Mouse (Mus musculus) embryonic facial prominence, embryonic 11.5 days (tissue): Measurements from ENCODE around the gene Rpl32. TPM values are rescaled to one million over a fixed set of nuclear protein-coding genes. Genes with fewer than 3 reads are reported as not detected.

Experiments used
- ATAC-seq: fragments of 200-750 bp; cut with Nextera tagmentation; replicated peaks from 2 replicates; pipeline ENCODE4 v1.8.0; 2017; ENCODE audit warnings: low read depth; ENCODE audit not compliant: insufficient number of reproducible peaks, low FRiP score, low TSS enrichment
- DNase-seq: peaks from one replicate; pipeline ENCODE4 v3.0.0-alpha.2; 2015; ENCODE audit warnings: low spot score
- H3K27ac ChIP-seq: fragments of 300-500 bp; sonication (generic); replicated peaks from 2 replicates; pipeline ENCODE4 v1.5.1; 2014; ENCODE audit warnings: mild to moderate bottlenecking, low read depth, low read length, control low read depth
- H3K27me3 ChIP-seq: fragments of 300-500 bp; sonication (generic); 2 replicates; pipeline ENCODE4 v1.6.1; 2014; ENCODE audit warnings: mild to moderate bottlenecking, low read length, moderate library complexity, mixed read lengths; ENCODE audit not compliant: control insufficient read depth, insufficient read depth
- H3K36me3 ChIP-seq: fragments of 300-500 bp; sonication (generic); replicated peaks from 2 replicates; pipeline ENCODE4 v1.6.1; 2014; ENCODE audit warnings: low read depth, mild to moderate bottlenecking, low read length, moderate library complexity, mixed read lengths; ENCODE audit not compliant: control insufficient read depth, insufficient read depth
- H3K4me1 ChIP-seq: fragments of 300-500 bp; sonication (generic); 2 replicates; pipeline ENCODE4 v1.6.1; 2014; ENCODE audit warnings: low read length, mixed read lengths; ENCODE audit not compliant: control insufficient read depth, insufficient read depth
- H3K4me2 ChIP-seq: fragments of 300-500 bp; sonication (generic); 2 replicates; pipeline ENCODE4 v1.6.1; 2014; ENCODE audit warnings: low read depth, mild to moderate bottlenecking, control low read depth, low read length, moderate library complexity
- H3K4me3 ChIP-seq: fragments of 300-500 bp; sonication (generic); 2 replicates; pipeline ENCODE4 v1.5.1; 2014; ENCODE audit warnings: low read depth, low read length, control low read depth
- H3K9ac ChIP-seq: fragments of 300-500 bp; sonication (generic); replicated peaks from 2 replicates; pipeline ENCODE4 v1.6.1; 2014; ENCODE audit warnings: mild to moderate bottlenecking, control low read depth, low read length
- H3K9me3 ChIP-seq: fragments of 300-500 bp; sonication (generic); replicated peaks from 2 replicates; pipeline ENCODE4 v1.6.1; 2016; ENCODE audit warnings: mild to moderate bottlenecking, low read length, inconsistent platforms, mixed read lengths; ENCODE audit not compliant: control insufficient read depth
- WGBS: fragments of 180-500 bp; shearing (Covaris S2); extraction: QIAGEN DNeasy Blood & Tissue Kit; methylation state at CpG from one replicate; pipeline ENCODE4 v1.1.7; 2014; 5-methylcytosine and 5-hydroxymethylcytosine counted together
- polyA plus RNA-seq: library from polyadenylated mRNA; unstranded; fragments of >200 nt; fragmentation: Nextera tagmentation; extraction: Ambion mirVana; gene quantifications from 2 replicates; pipeline ENCODE4 v1.2.1, GENCODE M21; 2014

The Rpl32 gene
- polyA plus RNA-seq, 1 experiment from 2014 or later, result 2,207 TPM

DNA sequence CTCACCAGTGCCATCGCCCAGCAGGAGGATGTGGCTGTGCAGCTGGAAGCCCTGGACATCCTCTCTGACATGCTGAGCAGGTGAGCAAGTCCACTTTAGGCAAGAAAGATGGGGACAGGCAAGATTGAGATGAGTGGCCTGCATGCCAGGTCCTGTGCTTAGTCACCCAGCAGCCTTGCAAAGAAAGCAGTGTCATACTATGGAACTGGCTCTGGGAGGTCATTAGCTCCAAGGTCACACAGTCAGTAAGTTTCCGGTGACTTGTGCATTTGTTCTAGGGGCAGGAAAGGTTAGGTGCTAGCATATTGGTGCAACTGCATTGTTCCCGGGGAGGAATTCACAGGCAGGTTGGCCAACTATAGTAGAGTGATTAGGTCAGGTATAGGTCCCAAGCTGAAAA, 25.8 kb downstream of the Rpl32 start:
- Histone ChIP-seq H3K27me3 (no peaks in the 10 kb centered on the region), H3K27ac (no peak overlapping the region), H3K36me3 (peaks cover 20% of the 10 kb centered on the region), H3K9me3 (no peaks in the 10 kb centered on the region), H3K9ac (no peak overlapping the region), H3K4me3 (no peak overlapping the region), H3K4me1 (no peaks in the 10 kb centered on the region), H3K4me2 (no peak overlapping the region)
- DNase-seq, result no peak
- 96% methylated on average over 3 of the region's 3 CpGs for WGBS
- no peak for ATAC-seq

DNA sequence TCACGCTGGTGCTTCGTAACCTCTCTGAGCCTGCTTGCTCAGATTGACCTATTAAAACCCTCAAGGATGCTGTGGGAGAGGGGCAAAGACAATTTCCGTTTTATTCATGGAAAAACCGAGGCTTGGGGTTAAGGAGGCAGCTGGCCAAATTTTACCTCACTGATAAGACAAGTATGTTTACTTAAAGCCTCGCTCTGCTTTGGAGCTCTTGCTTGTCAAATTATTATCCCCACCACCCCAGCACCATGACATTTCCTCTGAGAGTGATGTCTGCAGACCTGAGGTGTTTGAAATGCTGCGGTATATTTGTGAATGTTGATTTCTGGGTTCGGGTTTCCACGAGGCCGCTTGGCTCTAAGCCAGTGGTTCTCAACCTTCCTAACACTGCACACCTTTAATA, 32.2 kb downstream of the Rpl32 start:
- Histone ChIP-seq H3K4me2 (peak overlapping the region; percentile 90), H3K9me3 (no peaks in the 10 kb centered on the region), H3K4me1 (peaks cover 9% of the 10 kb centered on the region), H3K36me3 (no peaks in the 10 kb centered on the region; the same call in 1 of the 2 replicates), H3K4me3 (peak overlapping the region; percentile 85), H3K9ac (peak overlapping the region; percentile 94), H3K27me3 (no peaks in the 10 kb centered on the region), H3K27ac (no peak overlapping the region)
- DNase-seq, result no peak
- no peak for ATAC-seq
- WGBS, result 67% methylated on average over 9 of the region's 9 CpGs

DNA sequence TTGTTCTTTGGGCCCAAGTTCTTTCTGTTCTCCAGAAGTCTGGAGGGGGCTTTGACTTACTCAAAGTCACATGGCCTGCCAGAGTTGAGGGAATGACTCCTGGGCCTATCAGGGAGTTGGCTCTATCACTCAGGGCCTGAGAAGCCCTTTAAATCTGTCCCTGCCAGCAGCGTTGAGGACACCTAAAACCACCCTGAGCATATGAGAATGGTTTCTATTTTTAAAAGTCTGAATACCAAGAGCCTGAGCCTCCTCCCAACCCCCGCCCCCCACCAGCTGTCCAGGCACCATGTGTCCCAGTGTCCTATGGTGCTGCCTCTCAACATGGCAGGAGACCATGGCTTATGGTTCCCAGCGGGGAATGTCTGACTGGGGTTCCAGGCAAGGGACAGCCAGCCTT, 32.7 kb downstream of the Rpl32 start:
- Histone ChIP-seq H3K4me1 (peaks cover 9% of the 10 kb centered on the region), H3K9me3 (no peaks in the 10 kb centered on the region), H3K9ac (peak overlapping the region; percentile 94), H3K36me3 (no peaks in the 10 kb centered on the region), H3K27ac (no peak overlapping the region), H3K4me3 (peak overlapping the region; percentile 85), H3K27me3 (no peaks in the 10 kb centered on the region), H3K4me2 (peak overlapping the region; percentile 90)
- WGBS, result 59% methylated on average over 3 of the region's 3 CpGs
- DNase-seq (no peak), ATAC-seq (no peak)

DNA sequence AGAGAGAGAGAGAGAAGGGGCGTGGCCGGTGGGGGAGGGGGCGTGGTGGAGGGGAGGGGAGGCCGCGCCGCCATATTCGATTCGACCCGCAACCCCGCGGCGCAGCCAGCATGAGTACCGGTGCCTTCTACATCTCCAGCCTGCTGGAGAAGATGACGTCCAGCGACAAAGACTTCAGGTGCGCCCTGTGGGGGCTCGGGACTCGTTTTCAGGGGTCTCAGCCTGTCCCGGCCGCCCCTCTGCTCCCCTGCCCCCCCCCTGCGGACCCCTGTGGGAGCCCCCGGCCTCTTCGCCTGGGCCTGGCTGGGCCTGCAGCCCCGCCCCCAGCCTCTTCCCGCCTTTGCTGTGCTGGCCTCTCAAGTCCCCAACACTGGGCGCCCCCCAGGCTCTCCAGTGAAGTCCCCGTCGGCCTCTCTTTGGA, 34.0 kb downstream of the Rpl32 start, which contains the start of gene Cand2:
TSS of gene Cand2 (plus strand) at position 38 of the 421 bp plus-strand sequence.
- H3K4me1 ChIP-seq, result peaks cover 9% of the 10 kb centered on the region
- no peaks in the 10 kb centered on the region for H3K9me3 ChIP-seq
- peak within 1 kb of the TSS; percentile 94 for H3K9ac ChIP-seq
- DNase-seq (peak; percentile 85), ATAC-seq (peak; percentile 84)
- WGBS, result under 1% methylated on average over 18 of the region's 28 CpGs
- peak within 1 kb of the TSS; percentile 76 for H3K27ac ChIP-seq
- no peaks in the 10 kb centered on the region for H3K27me3 ChIP-seq
- peak within 1 kb of the TSS; percentile 90 for H3K4me2 ChIP-seq
- H3K36me3 ChIP-seq, result no peaks in the 10 kb centered on the region
- peak within 1 kb of the TSS; percentile 85 for H3K4me3 ChIP-seq

DNA sequence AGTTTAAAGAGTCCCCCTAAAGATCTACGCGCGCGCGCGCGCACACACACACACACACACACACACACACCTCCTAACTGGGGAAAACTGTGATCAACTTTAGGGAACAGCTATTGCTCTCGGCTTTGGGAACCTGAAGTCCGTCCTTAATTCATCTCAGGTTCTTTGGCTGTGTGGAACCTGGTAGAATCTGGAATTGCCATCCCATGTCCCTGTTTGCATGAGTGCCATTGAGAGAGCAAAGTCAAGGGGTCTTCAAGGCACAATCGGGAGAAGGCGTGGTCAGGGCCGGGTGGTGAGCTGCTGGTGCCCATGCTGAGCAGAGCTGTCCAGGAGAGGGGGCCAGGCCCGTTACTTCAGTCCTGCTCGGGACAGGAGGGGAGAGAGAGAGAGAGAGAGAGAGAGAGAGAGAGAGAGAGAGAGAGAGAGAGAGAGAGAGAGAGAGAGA, 34.6 kb downstream of the Rpl32 start:
- Histone ChIP-seq H3K4me1 (peaks cover 9% of the 10 kb centered on the region), H3K4me2 (peak overlapping the region; percentile 55), H3K4me3 (peak overlapping the region; percentile 85), H3K27me3 (no peaks in the 10 kb centered on the region), H3K36me3 (no peaks in the 10 kb centered on the region), H3K9ac (peak overlapping the region; percentile 51), H3K9me3 (no peaks in the 10 kb centered on the region), H3K27ac (0 out of 2 replicates have a peak overlapping the region, but pooled peaks have one; percentile 21)
- DNase-seq (peak; percentile 82), ATAC-seq (peak; percentile 79)
- WGBS, result 1% methylated on average over 14 of the region's 14 CpGs

DNA sequence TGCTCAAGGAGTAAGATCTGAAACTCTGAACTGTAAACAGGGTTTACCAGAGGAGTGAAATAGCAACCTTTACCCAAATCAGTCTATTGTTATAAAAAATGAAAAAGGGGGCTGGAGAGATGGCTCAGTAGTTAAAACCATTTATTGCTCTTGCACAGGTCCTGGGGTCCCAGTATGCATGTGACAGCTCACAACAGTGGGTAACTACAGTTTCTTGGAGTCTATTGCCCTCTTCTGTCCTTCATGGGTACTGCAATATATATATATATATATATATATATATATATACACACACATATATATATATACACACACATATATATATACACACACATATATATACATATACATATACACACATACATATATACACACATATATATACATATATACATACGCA, 35.9 kb downstream of the Rpl32 start:
- 93% methylated on average over 1 of the region's 1 CpGs for WGBS
- ATAC-seq, result no peak

DNA sequence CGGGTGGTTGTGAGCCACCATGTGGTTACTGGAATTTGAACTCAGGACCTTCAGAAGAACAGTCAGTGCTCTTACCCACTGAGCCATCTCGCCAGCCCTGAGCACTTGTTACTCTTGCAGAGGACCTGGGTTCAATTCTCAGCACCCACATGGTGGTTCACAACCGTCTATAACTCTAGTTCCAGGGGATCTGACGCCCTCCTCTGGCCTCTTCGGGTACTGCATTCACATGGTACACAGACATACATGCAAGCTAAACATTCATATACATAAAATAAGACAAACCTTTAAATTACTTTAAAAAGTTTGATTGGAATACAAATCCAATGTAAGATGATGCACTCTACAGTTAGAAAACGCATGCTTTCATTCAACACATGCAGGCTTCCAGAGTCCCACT, 36.3 kb downstream of the Rpl32 start:
- WGBS, result 76% methylated on average over 6 of the region's 6 CpGs
- no peaks in the 10 kb centered on the region for H3K36me3 ChIP-seq
- DNase-seq (no peak), ATAC-seq (no peak)
- H3K27me3 ChIP-seq, result no peaks in the 10 kb centered on the region
- no peak overlapping the region for H3K9ac ChIP-seq
- no peak overlapping the region for H3K27ac ChIP-seq
- H3K4me1 ChIP-seq, result peaks cover 9% of the 10 kb centered on the region
- H3K9me3 ChIP-seq, result no peaks in the 10 kb centered on the region
- no peak overlapping the region for H3K4me3 ChIP-seq
- H3K4me2 ChIP-seq, result no peak overlapping the region

More for the DNA sequence above, 35.9 kb downstream of the Rpl32 start:
- H3K4me2 ChIP-seq, result no peak overlapping the region
- H3K4me3 ChIP-seq, result no peak overlapping the region
- no peaks in the 10 kb centered on the region for H3K27me3 ChIP-seq
- no peaks in the 10 kb centered on the region for H3K9me3 ChIP-seq
- H3K4me1 ChIP-seq, result peaks cover 9% of the 10 kb centered on the region
- H3K36me3 ChIP-seq, result no peaks in the 10 kb centered on the region
- no peak overlapping the region for H3K27ac ChIP-seq
- H3K9ac ChIP-seq, result no peak overlapping the region
- DNase-seq, result peak; percentile 28

DNA sequence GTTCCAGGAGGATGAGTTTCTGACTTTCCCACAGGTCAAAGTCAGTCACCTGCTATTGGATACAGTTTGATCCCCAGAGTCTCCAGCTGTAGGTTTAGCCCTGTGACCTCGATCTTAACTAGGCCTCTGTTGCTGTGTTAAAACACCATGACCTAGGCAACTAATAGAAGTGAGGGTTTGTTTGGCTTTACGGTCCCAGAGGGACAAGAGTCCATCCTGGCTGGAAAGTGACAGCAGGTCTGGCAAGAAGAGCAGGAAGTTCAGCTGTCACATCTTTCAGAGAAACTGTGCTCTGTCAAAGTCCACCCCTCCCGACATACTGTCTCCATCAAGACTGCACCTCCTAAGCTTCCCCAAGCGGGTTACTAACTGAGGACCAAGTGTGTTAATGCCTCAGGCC, 37.7 kb downstream of the Rpl32 start:
- Histone ChIP-seq H3K36me3 (no peaks in the 10 kb centered on the region), H3K4me2 (no peak overlapping the region), H3K9ac (no peak overlapping the region), H3K4me3 (no peak overlapping the region), H3K27me3 (no peaks in the 10 kb centered on the region), H3K4me1 (peaks cover 3% of the 10 kb centered on the region), H3K9me3 (no peaks in the 10 kb centered on the region), H3K27ac (no peak overlapping the region)
- DNase-seq, result no peak
- WGBS, result 61% methylated on average over 4 of the region's 4 CpGs
- no peak for ATAC-seq
